Mouse (Mus musculus): ENCODE data around the gene Poc5. TPM values are rescaled to one million over a fixed set of nuclear protein-coding genes. Genes with fewer than 3 reads are reported as not detected.

Gene Poc5
- 22.8 and 24.2 TPM in 2 replicates for polyA plus RNA-seq (2015; fragmentation: Nextera tagmentation; extraction: Ambion mirVana)

- H3K9ac ChIP-seq: peak within 1 kb of the TSS; percentile 85
- no peaks in the 10 kb centered on the region for H3K27me3 ChIP-seq
- H3K4me3 ChIP-seq: peak within 1 kb of the TSS; percentile 76
- WGBS: under 1% methylated on average over 44 of the region's 44 CpGs
- H3K27ac ChIP-seq: peak within 1 kb of the TSS; percentile 85
- peaks cover 28% of the 10 kb centered on the region for H3K36me3 ChIP-seq
- H3K4me1 ChIP-seq (replicated peaks): peaks cover 18% of the 10 kb centered on the region
- H3K4me2 ChIP-seq: peak within 1 kb of the TSS; percentile 75
- ATAC-seq (ENCODE audit: low FRiP score): peak; percentile 100
- no peaks in the 10 kb centered on the region for H3K9me3 ChIP-seq
Observed at GRCm38 (mm10) chr13:96388042-96388888, at the start of gene Poc5. TSS of gene Poc5 (plus strand) at chr13:96388294.

DNA sequence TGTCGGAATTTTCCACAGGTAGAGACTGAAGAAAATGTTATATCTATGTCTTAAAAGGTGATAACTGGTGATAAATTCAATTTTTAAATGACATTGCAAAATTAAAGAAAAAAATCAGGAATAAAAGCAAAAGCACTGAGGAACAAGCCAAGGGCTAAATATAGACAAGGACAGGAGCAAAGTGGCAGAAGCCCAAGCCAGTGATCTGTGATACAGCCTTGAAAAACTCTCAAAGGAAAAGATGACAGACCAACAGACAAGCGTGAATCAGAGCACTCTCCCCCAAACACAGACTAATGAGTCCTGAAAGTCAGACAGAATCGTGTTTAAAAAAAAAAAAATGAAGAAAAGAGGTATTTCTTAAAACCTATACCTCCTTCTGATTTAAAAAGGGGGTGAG lies 46.6 kb upstream of the Poc5 start:
- no peak overlapping the region for H3K9ac ChIP-seq
- ATAC-seq (ENCODE audit: low FRiP score): no peak

GRCm38 (mm10) chr13:96344778-96345177 lies 43.3 kb upstream of the Poc5 start:
- Histone ChIP-seq H3K9ac (no peak overlapping the region), H3K36me3 (no peaks in the 10 kb centered on the region), H3K27me3 (no peaks in the 10 kb centered on the region), H3K4me1 (replicated peaks) (no peaks in the 10 kb centered on the region), H3K4me2 (no peak overlapping the region), H3K4me3 (no peak overlapping the region), H3K9me3 (no peaks in the 10 kb centered on the region), H3K27ac (no peak overlapping the region)
- no peak for ATAC-seq (ENCODE audit: low FRiP score)
- WGBS: 82% methylated on average over 6 of the region's 6 CpGs

More for the DNA sequence above, 46.6 kb upstream of the Poc5 start:
- Histone ChIP-seq H3K9me3 (no peaks in the 10 kb centered on the region), H3K27me3 (no peaks in the 10 kb centered on the region), H3K4me1 (replicated peaks) (no peaks in the 10 kb centered on the region), H3K36me3 (no peaks in the 10 kb centered on the region), H3K27ac (no peak overlapping the region), H3K4me2 (no peak overlapping the region), H3K4me3 (no peak overlapping the region)
- 74% methylated on average over 3 of the region's 3 CpGs for WGBS

DNA sequence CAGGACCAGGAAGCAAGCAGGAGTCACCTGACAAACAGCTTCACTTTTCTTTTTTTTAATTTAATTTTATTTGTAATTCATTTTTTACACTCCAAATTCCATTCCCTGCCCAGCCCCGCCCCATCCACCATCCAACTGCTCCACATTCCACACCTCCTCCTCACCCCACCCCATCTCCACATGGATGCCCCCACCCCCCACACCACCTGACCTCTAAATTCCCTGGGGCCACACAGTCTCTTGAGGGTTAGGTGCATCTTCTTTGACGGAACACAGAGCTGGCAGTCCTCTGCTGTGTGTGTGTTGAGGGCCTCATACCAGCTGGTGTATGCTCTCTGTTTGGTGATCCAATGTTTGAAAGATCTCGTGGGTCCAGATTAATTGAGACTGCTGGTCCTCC lies 41.5 kb upstream of the Poc5 start:
- Histone ChIP-seq H3K4me2 (no peak overlapping the region), H3K9me3 (no peaks in the 10 kb centered on the region), H3K27me3 (no peaks in the 10 kb centered on the region), H3K4me1 (replicated peaks) (no peaks in the 10 kb centered on the region), H3K9ac (no peak overlapping the region), H3K27ac (no peak overlapping the region), H3K36me3 (no peaks in the 10 kb centered on the region), H3K4me3 (no peak overlapping the region)
- 56% methylated on average over 3 of the region's 3 CpGs for WGBS
- no peak for ATAC-seq (ENCODE audit: low FRiP score)

DNA sequence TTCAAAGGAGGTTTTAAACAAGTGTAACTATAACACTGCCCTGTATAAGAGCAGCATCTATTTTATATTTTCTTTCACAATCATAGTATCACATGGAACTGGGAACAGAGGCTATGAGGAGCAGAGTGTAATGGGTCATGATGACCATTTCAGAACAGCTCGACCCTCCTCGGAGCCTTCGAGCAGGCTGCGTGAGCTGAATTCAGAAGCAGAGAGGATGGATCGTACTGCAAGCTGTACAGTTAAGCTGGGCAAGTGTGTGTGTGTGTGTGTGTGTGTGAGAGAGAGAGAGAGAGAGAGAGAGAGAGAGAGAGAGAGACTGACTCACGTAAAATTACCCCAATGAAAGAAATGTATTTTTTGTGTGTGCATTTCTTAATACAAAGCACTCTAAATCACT lies 37.9 kb upstream of the Poc5 start:
- Histone ChIP-seq H3K27ac (peak overlapping the region; percentile 84), H3K4me3 (no peak overlapping the region), H3K27me3 (no peaks in the 10 kb centered on the region), H3K9me3 (no peaks in the 10 kb centered on the region), H3K4me2 (no peak overlapping the region), H3K4me1 (replicated peaks) (no peaks in the 10 kb centered on the region), H3K36me3 (no peaks in the 10 kb centered on the region), H3K9ac (no peak overlapping the region)
- WGBS: 79% methylated on average over 6 of the region's 6 CpGs
- no peak for ATAC-seq (ENCODE audit: low FRiP score)

GRCm38 (mm10) chr13:96351264-96351663 lies 36.8 kb upstream of the Poc5 start:
- 56% methylated on average over 12 of the region's 12 CpGs for WGBS
- Histone ChIP-seq H3K4me2 (peak overlapping the region; percentile 11; the same call in 1 of the 2 replicates), H3K36me3 (no peaks in the 10 kb centered on the region), H3K4me1 (replicated peaks) (no peaks in the 10 kb centered on the region), H3K4me3 (0 out of 2 replicates have a peak overlapping the region, but pooled peaks have one; percentile 3), H3K27ac (peak overlapping the region; percentile 84), H3K9me3 (no peaks in the 10 kb centered on the region), H3K27me3 (no peaks in the 10 kb centered on the region), H3K9ac (peak overlapping the region; percentile 35; the same call in 1 of the 2 replicates)
- ATAC-seq (ENCODE audit: low FRiP score): no peak

DNA sequence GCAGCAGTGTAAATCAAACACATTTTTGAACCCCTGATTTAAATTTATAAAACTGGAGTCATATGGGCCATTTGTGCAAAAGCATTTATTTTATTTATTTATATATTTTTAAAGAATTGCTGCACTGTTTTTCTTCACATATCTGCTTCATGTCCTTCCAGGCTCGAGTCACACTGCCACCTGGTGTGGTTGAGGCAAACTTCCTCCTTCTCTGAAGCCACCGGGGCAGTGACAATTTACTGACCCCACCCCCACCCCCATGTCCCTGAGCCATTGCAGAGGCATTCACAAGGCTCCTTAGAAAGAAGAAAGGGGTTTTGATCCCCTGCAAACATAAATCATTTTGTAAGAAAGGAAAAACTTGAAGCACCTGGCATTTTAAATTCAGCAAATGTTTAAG lies 12.6 kb upstream of the Poc5 start:
- H3K9me3 ChIP-seq: no peaks in the 10 kb centered on the region
- 6% methylated on average over 2 of the region's 2 CpGs for WGBS
- H3K9ac ChIP-seq: no peak overlapping the region
- H3K4me3 ChIP-seq: no peak overlapping the region
- no peak for ATAC-seq (ENCODE audit: low FRiP score)
- H3K36me3 ChIP-seq: no peaks in the 10 kb centered on the region
- no peaks in the 10 kb centered on the region for H3K27me3 ChIP-seq
- no peak overlapping the region for H3K4me2 ChIP-seq
- no peaks in the 10 kb centered on the region for H3K4me1 ChIP-seq (replicated peaks)
- H3K27ac ChIP-seq: no peak overlapping the region

DNA sequence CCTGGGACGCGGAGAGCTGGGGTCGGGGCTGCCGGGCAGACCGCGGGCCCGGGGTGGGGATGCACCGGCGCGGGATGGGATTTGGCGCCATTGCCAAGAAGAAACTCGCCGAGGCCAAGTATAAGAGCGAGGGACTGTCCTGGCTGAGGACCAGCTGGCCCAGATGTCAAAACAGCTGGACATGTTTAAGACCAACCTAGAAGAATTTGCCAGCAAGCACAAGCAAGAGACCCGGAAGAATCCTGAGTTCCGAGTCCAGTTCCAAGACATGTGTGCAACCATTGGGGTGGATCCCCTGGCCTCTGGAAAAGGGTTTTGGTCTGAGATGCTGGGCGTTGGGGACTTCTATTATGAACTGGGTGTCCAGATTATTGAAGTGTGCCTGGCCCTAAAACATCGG lies 11.2 kb upstream of the Poc5 start:
- Histone ChIP-seq H3K27ac (no peak overlapping the region), H3K4me2 (no peak overlapping the region), H3K9ac (no peak overlapping the region), H3K4me1 (replicated peaks) (no peaks in the 10 kb centered on the region), H3K4me3 (no peak overlapping the region), H3K9me3 (no peaks in the 10 kb centered on the region), H3K36me3 (no peaks in the 10 kb centered on the region), H3K27me3 (no peaks in the 10 kb centered on the region)
- ATAC-seq (ENCODE audit: low FRiP score): no peak
- 94% methylated on average over 18 of the region's 18 CpGs for WGBS

GRCm38 (mm10) chr13:96377883-96378282 lies 10.2 kb upstream of the Poc5 start:
- no peak for ATAC-seq (ENCODE audit: low FRiP score)
- Histone ChIP-seq H3K4me2 (no peak overlapping the region), H3K9ac (no peak overlapping the region), H3K27me3 (no peaks in the 10 kb centered on the region), H3K9me3 (no peaks in the 10 kb centered on the region), H3K4me3 (no peak overlapping the region), H3K36me3 (no peaks in the 10 kb centered on the region), H3K4me1 (replicated peaks) (no peaks in the 10 kb centered on the region), H3K27ac (no peak overlapping the region)
- WGBS: 79% methylated on average over 4 of the region's 4 CpGs

GRCm38 (mm10) chr13:96389301-96389700 lies 1.2 kb downstream of the Poc5 start:
- peak overlapping the region; percentile 85 for H3K9ac ChIP-seq
- no peak for ATAC-seq (ENCODE audit: low FRiP score)
- no peaks in the 10 kb centered on the region for H3K27me3 ChIP-seq
- no peak overlapping the region for H3K27ac ChIP-seq
- peaks cover 37% of the 10 kb centered on the region for H3K36me3 ChIP-seq
- peak overlapping the region; percentile 76 for H3K4me3 ChIP-seq
- H3K4me2 ChIP-seq: peak overlapping the region; percentile 75
- H3K4me1 ChIP-seq (replicated peaks): peaks cover 18% of the 10 kb centered on the region
- WGBS: 18% methylated on average over 2 of the region's 2 CpGs
- no peaks in the 10 kb centered on the region for H3K9me3 ChIP-seq

- Histone ChIP-seq H3K36me3 (peaks cover 90% of the 10 kb centered on the region), H3K4me1 (replicated peaks) (no peaks in the 10 kb centered on the region), H3K4me2 (no peak overlapping the region), H3K27me3 (no peaks in the 10 kb centered on the region), H3K9me3 (no peaks in the 10 kb centered on the region), H3K4me3 (no peak overlapping the region), H3K9ac (no peak overlapping the region), H3K27ac (no peak overlapping the region)
- no peak for ATAC-seq (ENCODE audit: low FRiP score)
- 96% methylated on average over 5 of the region's 5 CpGs for WGBS
Observed at GRCm38 (mm10) chr13:96401251-96401650, 13.2 kb downstream of the Poc5 start.

DNA sequence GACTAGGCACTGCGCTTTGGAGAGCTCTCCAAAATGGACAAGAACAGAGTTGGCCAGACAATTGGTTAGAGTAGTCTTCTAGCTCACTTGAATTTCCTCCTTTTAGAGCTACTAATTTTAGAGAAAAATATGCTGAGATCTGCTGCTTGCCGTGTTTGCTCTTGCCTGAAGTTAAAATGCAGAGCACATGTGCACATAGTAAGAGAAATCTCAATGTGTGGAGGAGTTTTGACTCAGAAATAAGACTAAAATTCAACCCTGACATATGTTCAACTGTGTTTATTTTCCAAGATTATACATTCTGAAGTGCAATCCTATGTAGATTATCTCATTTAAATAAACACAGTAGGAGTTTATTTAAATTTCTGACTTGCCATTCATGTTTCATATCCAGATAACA lies 17.4 kb downstream of the Poc5 start:
- Histone ChIP-seq H3K9me3 (no peaks in the 10 kb centered on the region), H3K4me1 (replicated peaks) (no peaks in the 10 kb centered on the region), H3K27ac (no peak overlapping the region), H3K36me3 (peaks cover 72% of the 10 kb centered on the region), H3K4me3 (no peak overlapping the region), H3K4me2 (no peak overlapping the region), H3K9ac (no peak overlapping the region), H3K27me3 (no peaks in the 10 kb centered on the region)
- WGBS: 94% methylated on average over 2 of the region's 2 CpGs
- ATAC-seq (ENCODE audit: low FRiP score): no peak

DNA sequence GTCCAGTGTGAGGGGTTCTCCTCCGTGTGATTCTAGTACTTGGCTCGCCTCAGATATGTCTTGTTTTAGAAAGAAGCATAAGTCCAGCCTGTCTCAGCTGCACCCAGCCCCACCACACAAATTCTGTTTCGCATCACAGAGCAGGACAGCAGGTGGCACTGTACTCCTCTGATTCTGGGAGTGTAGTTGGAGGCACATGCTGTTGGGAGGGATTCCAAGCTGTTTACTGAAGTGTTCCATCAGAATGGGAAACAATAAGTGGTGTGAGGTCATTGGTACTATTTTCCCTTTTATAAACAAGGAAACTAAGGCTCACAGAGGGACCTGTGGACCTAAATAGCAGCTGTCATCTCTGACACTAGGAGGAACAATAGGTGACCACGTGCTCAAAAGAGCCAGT lies 18.9 kb downstream of the Poc5 start:
- WGBS: 66% methylated on average over 4 of the region's 4 CpGs
- Histone ChIP-seq H3K27me3 (no peaks in the 10 kb centered on the region), H3K4me3 (no peak overlapping the region), H3K4me2 (no peak overlapping the region), H3K4me1 (replicated peaks) (no peaks in the 10 kb centered on the region), H3K27ac (no peak overlapping the region), H3K9me3 (no peaks in the 10 kb centered on the region), H3K36me3 (peaks cover 72% of the 10 kb centered on the region), H3K9ac (no peak overlapping the region)
- no peak; the same call in 1 of the 2 replicates for ATAC-seq (ENCODE audit: low FRiP score)
